Mouse (Mus musculus) lung, postnatal 0 days (tissue): ENCODE measurements around the gene Ier5. TPM values are rescaled to one million over a fixed set of nuclear protein-coding genes. Genes with fewer than 3 reads are reported as not detected.

Experiments used
- ATAC-seq: fragments of 200-750 bp; cut with Nextera tagmentation; 2 replicates; pipeline ENCODE4 v1.8.0; 2017; ENCODE audit warnings: moderate library complexity
- DNase-seq: peaks from one replicate; pipeline ENCODE4 v3.0.0-alpha.2; 2016; ENCODE audit warnings: low spot score
- H3K27ac ChIP-seq: fragments of 300-500 bp; sonication (generic); 2 replicates; pipeline ENCODE4 v1.5.1; 2014; ENCODE audit warnings: antibody characterized with exemption, mild to moderate bottlenecking, low read length, mixed read lengths
- H3K27me3 ChIP-seq: fragments of 300-500 bp; sonication (generic); replicated peaks from 2 replicates; pipeline ENCODE4 v1.6.1; 2014; ENCODE audit warnings: low read length, mixed read lengths; ENCODE audit not compliant: insufficient read depth
- H3K36me3 ChIP-seq: fragments of 300-500 bp; sonication (generic); 2 replicates; pipeline ENCODE4 v1.6.1; 2014; ENCODE audit warnings: low read length, mixed read lengths; ENCODE audit not compliant: insufficient read depth
- H3K4me1 ChIP-seq: fragments of 300-500 bp; sonication (generic); 2 replicates; pipeline ENCODE4 v1.6.1; 2014; ENCODE audit warnings: antibody characterized with exemption, low read depth, low read length, mixed read lengths; ENCODE audit not compliant: insufficient read depth
- H3K4me2 ChIP-seq: fragments of 300-500 bp; sonication (generic); replicated peaks from 2 replicates; pipeline ENCODE4 v1.6.1; 2014; ENCODE audit warnings: low read depth, mild to moderate bottlenecking, low read length, moderate library complexity, mixed read lengths
- H3K4me3 ChIP-seq: fragments of 300-500 bp; sonication (generic); 2 replicates; pipeline ENCODE4 v1.5.1; 2014; ENCODE audit warnings: low read depth, low read length
- H3K9ac ChIP-seq: fragments of 300-500 bp; sonication (generic); replicated peaks from 2 replicates; pipeline ENCODE4 v1.6.1; 2014; ENCODE audit warnings: low read depth, mild to moderate bottlenecking
- H3K9me3 ChIP-seq: fragments of 300-500 bp; sonication (generic); 2 replicates; pipeline ENCODE4 v1.6.1; 2016; ENCODE audit warnings: low read length, mixed read lengths
- CTCF ChIP-seq: IDR thresholded peaks from 2 replicates; pipeline ENCODE4 v1.5.1; 2016; ENCODE audit warnings: antibody characterized with exemption, mild to moderate bottlenecking
- EP300 ChIP-seq: IDR thresholded peaks from 2 replicates; pipeline ENCODE4 v1.6.1; 2016; ENCODE audit warnings: antibody characterized with exemption, mild to moderate bottlenecking, control low read depth
- WGBS: fragments of 180-500 bp; shearing (Covaris S2); extraction: QIAGEN DNeasy Blood & Tissue Kit; methylation state at CpG from one replicate; pipeline ENCODE4 v1.1.7; 2014; 5-methylcytosine and 5-hydroxymethylcytosine counted together
- polyA plus RNA-seq: library from polyadenylated mRNA; unstranded; fragments of >200 nt; fragmentation: Nextera tagmentation; extraction: Ambion mirVana; gene quantifications from 2 replicates; pipeline ENCODE4 v1.2.1, GENCODE M21; 2015

Gene Ier5
- polyA plus RNA-seq, 1 experiment from 2014 or later = 10.9 TPM

DNA sequence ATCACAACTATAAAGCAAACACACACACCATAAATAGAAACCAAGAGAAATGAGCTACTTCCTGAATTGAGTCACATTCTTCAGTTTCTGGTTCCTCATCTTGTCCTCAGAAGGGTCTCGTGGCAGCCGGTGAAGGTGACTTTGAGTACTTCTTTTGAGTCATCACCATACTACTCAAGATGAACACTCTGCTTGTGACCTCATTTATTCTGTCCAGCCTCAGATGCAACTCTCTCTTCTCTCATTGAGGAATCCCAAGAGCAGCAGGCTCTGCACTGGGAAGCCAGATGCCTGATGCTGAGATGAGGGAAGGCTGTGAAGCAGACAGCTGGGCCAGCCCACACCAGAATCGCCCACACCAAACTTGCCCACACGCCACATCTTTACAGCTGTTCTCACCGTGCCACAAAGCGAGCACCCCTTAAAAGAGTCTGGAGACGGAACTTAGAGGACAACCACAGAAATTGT, 8.0 kb downstream of the Ier5 start:
- peak; percentile 80 for DNase-seq
- peaks cover 48% of the 10 kb centered on the region for H3K4me1 ChIP-seq
- no peak overlapping the region for H3K4me2 ChIP-seq

DNA sequence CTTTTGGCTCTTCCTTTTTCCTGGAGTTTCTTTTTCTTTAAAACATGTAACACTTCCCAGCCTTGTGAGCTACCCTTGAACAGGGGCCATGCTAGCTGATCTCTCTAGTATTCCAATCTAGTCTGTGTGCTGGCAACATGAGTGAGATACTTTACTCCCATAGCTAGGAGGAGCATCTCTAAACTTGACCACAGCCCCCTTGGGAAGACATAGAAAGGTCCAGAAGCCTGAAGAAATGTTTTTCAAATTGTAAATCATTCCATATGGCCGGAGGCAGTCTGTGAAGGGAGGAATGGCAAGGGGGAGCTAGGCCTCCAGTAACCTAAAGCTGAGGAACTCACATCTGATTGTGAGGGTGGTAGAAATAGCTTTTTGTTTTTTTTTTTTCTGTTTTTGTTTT, 8.7 kb downstream of the Ier5 start:
- Histone ChIP-seq H3K9ac (no peak overlapping the region), H3K36me3 (no peaks in the 10 kb centered on the region), H3K9me3 (no peaks in the 10 kb centered on the region), H3K27me3 (no peaks in the 10 kb centered on the region), H3K27ac (no peak overlapping the region), H3K4me1 (peaks cover 49% of the 10 kb centered on the region), H3K4me2 (no peak overlapping the region), H3K4me3 (no peak overlapping the region)
- DNase-seq (no peak), ATAC-seq (no peak)
- TF ChIP-seq CTCF = no peak
- TF ChIP-seq EP300 = no peak
- 88% methylated on average over 1 of the region's 1 CpGs for WGBS

More for the DNA sequence above, 8.0 kb downstream of the Ier5 start:
- Histone ChIP-seq H3K9ac (no peak overlapping the region), H3K36me3 (no peaks in the 10 kb centered on the region), H3K27me3 (no peaks in the 10 kb centered on the region), H3K27ac (peak overlapping the region; percentile 72), H3K4me3 (no peak overlapping the region), H3K9me3 (no peaks in the 10 kb centered on the region)
- ATAC-seq = peak; percentile 14
- TF ChIP-seq EP300 (peak; percentile 32; the same call in 1 of the 2 replicates), CTCF (no peak)
- WGBS = 56% methylated on average over 7 of the region's 7 CpGs

DNA sequence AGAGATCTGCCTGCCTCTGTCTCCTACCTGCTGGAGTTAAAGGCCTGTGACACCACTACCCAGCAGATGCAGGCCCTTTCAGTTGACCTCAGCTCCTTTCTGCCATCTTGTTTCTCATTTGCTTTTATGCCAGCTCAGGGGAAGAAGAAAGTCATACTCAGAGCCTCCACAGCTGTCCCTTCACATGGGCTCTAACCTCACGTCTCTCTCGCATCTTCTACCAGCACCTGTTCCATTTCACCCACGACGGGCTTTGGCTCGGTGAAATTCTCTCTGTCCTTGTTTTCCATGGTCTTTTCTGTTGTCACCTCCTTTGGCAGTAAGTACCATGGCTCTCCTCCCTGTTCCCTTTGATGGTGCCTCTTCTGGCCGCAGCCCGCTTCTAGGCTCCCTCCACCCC, 9.1 kb downstream of the Ier5 start:
- 89% methylated on average over 7 of the region's 7 CpGs for WGBS
- H3K4me3 ChIP-seq = no peak overlapping the region
- H3K4me2 ChIP-seq = no peak overlapping the region
- H3K36me3 ChIP-seq = no peaks in the 10 kb centered on the region
- ATAC-seq (no peak), DNase-seq (no peak)
- TF ChIP-seq EP300 (no peak), CTCF (no peak)
- H3K9ac ChIP-seq = no peak overlapping the region
- H3K27ac ChIP-seq = no peak overlapping the region
- H3K9me3 ChIP-seq = no peaks in the 10 kb centered on the region
- H3K4me1 ChIP-seq = peaks cover 49% of the 10 kb centered on the region
- H3K27me3 ChIP-seq = no peaks in the 10 kb centered on the region

DNA sequence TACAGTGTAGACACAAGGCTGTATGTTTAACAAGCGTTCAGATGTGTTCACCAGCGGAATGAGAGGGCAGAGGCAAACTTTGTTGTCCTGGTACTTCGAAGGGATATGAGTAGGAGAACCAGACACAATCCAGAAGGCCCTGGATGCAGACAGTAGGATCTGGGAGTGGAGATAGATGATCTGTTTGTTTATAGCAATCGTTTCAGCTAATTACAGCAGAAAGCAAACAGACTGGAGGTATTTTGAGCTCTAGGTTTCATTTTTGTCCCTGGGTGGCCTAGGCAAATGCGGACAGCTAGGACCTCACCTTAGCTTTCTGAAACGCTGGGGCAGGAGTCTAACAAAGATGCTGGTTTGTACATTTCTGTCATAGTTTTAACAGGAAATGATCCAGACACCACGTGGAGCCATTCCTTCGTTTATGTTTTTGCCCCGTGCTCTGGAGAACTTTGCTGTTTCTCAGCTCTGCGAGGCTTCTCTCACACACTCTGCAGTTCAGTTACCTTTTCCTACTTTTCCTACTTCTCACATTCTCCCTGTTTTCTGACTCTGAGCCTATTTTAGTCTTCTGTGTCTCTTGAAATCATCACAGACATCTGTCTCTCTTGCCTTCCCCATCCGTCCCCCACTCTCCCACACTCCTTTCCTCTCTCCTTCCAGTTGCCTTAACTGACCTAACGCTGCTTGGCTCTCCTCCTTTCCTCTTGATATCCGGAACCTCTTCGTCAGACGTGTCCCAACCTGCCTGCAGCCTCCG, 10.4 kb downstream of the Ier5 start:
- 22% methylated on average over 16 of the region's 16 CpGs for WGBS
- Histone ChIP-seq H3K27me3 (no peaks in the 10 kb centered on the region), H3K4me2 (no peak overlapping the region), H3K36me3 (no peaks in the 10 kb centered on the region), H3K27ac (peak overlapping the region; percentile 51), H3K9me3 (no peaks in the 10 kb centered on the region), H3K4me1 (peaks cover 47% of the 10 kb centered on the region), H3K9ac (no peak overlapping the region; the same call in 1 of the 2 replicates), H3K4me3 (no peak overlapping the region)
- DNase-seq (no peak), ATAC-seq (no peak)
- TF ChIP-seq CTCF (no peak), EP300 (no peak; the same call in 1 of the 2 replicates)

DNA sequence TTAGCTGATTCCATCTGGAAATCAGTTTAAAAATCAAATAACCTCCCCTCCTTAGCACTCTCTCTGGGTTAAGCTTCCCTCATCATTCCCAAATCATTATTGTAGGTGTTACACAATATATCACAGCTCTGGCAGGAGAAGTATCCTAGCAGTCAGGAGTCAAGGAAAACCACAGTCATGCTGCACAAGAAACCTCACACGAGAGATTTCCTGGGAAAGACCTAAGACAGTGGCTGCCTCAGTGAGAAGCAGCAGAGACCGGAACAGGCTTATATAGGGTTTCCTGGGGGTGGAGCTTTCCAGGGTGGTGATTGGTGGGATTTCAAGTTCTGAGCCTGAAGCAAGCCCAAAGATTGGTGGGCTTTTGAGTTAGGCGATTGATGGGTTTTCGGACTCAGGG, 11.4 kb downstream of the Ier5 start:
- H3K4me1 ChIP-seq = peaks cover 40% of the 10 kb centered on the region

DNA sequence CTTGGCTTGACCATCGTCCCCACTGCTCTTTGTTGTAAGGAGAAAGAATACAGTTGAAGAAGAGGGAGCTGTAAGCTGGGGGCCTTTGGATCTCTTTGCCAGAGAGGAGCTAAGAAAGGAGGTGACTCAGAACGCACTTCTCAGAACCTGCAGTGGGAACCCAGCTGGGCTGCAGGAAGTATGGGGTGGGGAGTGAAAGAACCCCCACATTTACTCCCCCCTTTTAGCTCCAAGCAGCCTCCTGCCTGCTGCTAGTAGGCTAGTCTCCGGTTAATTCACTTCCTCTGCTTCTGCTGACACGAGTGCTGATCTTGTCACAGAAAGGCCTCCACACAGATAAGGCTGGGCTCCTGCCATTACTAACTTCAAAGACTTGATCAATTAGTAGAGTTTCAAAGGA, 12.5 kb downstream of the Ier5 start:
- ATAC-seq = no peak
- Histone ChIP-seq H3K27me3 (no peaks in the 10 kb centered on the region), H3K4me1 (peaks cover 37% of the 10 kb centered on the region; the same call in 1 of the 2 replicates), H3K9me3 (no peaks in the 10 kb centered on the region), H3K9ac (no peak overlapping the region), H3K4me2 (no peak overlapping the region), H3K4me3 (no peak overlapping the region), H3K36me3 (no peaks in the 10 kb centered on the region), H3K27ac (peak overlapping the region; percentile 54; the same call in 1 of the 2 replicates)
- 17% methylated on average over 4 of the region's 4 CpGs for WGBS
- no peak for DNase-seq
- no peak for TF ChIP-seq CTCF
- TF ChIP-seq EP300 = no peak

More for the DNA sequence above, 11.4 kb downstream of the Ier5 start:
- Histone ChIP-seq H3K36me3 (no peaks in the 10 kb centered on the region), H3K27me3 (no peaks in the 10 kb centered on the region), H3K27ac (no peak overlapping the region), H3K9ac (no peak overlapping the region), H3K4me2 (no peak overlapping the region), H3K9me3 (no peaks in the 10 kb centered on the region), H3K4me3 (no peak overlapping the region)
- TF ChIP-seq EP300 = no peak
- TF ChIP-seq CTCF = no peak
- ATAC-seq (no peak), DNase-seq (no peak)
- 82% methylated on average over 4 of the region's 4 CpGs for WGBS
